Mouse (Mus musculus): Measurements from ENCODE around the gene Tgfbr2. TPM values are rescaled to one million over a fixed set of nuclear protein-coding genes. Genes with fewer than 3 reads are reported as not detected.

Tgfbr2 gene
- polyA plus RNA-seq (2014; fragmentation: Illumina TruSeq; extraction: RNeasy Lipid Tissue Mini Kit (QIAGEN cat#74804); ENCODE audit: low replicate concordance): 16.0 TPM

DNA sequence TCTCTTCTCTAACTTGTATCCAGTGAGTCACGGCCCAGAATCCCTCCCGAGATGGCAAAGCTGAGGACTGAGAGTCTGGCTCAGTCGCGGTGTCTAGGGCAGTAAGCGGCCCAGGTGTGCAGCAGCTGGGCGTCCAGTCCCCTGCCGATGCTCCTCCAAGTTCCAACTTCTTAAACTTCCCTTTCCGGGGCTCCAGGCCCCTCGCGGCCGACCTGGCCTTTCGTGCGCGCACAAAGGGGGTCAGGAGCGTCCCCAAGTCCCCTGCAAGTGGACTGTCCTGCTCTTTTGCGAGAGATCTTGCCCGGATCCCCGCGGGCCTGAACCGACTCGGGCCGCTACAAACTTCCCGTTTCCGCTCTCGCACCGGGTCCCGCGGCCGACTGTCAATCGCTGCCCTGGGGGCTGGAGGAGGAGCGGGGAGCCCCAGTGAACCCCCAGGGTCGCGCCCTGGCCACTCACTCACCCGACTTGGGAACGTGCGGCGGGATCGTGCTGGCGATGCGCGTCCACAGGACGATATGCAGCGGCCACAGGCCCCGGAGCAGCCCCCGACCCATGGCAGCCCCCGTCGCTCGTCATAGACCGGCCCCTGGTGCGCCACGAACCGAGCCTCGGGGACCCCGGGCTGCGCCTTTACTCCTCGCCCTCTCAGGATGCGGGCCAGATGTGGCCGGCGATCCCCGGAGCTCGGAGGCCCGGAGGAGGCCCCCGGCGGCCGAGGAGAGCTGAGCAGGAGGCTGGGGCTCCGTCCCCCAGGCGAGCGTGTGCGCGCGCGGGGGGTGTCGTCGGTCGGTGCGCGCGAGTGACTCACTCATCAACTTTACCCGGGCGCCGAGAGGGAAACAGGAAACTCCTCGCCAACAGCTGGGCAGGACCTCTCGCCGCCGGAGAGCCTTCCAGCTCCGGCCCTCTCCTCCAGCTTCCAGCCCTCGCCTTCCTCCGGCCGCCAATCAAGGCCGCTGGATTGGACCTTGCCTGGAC lies at the start of gene Tgfbr2:
TSS of gene Tgfbr2 (minus strand) at position 880 of the 981 bp plus-strand sequence.

Data from small intestine, adult 10 weeks (tissue).